Mouse (Mus musculus) left cerebral cortex, adult 8-10 months (tissue): ENCODE measurements around the gene Snrnp35. TPM values are rescaled to one million over a fixed set of nuclear protein-coding genes. Genes with fewer than 3 reads are reported as not detected.
"Not testable (repeated sequence)": the region's sequence is repeated elsewhere in the genome, so short reads cannot be mapped to it uniquely, and the experiment has no call there.

Experiments
- DNase-seq, 2 experiments: peaks; one replicate each; pipeline ENCODE4 v3.0.0; 2022; ENCODE audit warnings: low spot score in 2 of 2
- total RNA-seq, 4 experiments: library from RNA; stranded (reverse); gene quantifications; 2 replicates each; pipeline ENCODE4 v1.2.4; 2022

Gene Snrnp35
- total RNA-seq, 4 experiments from 2014 or later = 19.0 to 29.8 (median 23.9) TPM

DNA sequence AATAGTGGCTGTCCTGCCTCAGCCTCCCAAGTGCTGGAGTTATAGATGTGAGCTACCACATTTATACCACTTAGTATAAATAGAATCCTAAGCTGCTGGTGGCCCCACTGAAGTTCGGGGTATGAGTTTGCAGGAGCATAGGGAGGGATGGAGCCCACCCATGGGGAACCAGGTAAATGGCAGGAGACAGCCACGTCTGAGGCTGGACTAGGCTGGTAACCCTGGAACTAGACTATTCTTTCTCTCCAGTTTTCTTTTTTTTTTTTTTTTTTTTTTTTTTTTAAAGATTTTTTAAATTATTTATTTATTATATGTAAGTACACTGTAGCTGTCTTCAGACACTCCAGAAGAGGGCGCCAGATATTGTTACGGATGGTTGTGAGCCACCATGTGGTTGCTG, 17.1 kb downstream of the Snrnp35 start:
- not testable (repeated sequence) for DNase-seq

DNA sequence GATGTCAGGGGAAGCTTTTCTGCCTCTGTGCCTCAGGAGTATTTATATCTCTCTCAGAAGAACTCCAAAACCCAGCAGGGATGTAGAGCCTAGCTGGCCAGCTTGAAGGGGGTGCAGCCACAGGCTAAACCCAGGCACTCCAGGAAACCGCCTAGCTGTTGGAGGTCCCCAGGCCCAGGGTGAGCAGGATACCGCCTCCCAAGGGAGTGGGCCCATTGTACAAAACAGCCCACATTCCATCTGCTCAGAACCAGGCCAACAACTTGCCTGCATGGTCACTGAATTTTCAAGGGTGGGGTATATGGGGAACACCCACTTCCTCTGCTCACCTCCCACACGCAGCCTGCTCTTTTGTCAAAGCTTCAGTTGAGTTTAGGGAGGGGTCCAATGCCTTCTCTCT, 17.6 kb downstream of the Snrnp35 start:
- peak in 1 of 2 experiments; percentile 78 for DNase-seq

DNA sequence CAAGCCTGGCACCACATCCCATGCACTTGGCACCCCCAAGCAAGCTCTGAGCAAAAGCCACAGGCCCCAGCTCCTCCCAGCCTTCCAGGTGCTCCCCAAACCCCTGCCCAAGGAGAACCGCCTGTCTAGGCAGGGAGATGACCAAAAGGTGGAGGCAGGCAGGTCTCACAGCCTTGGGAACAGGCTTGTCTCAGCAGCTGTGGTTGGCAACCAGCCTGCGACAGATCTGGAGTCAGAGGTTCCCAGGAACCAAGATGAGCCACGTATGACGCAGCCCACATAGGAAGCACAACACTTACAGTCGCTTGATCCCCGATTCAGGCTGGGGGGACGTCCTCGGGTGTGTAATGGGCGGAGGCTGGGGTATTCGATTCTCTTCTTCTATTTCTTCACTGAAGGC, 18.6 kb downstream of the Snrnp35 start:
- DNase-seq = no peak

DNA sequence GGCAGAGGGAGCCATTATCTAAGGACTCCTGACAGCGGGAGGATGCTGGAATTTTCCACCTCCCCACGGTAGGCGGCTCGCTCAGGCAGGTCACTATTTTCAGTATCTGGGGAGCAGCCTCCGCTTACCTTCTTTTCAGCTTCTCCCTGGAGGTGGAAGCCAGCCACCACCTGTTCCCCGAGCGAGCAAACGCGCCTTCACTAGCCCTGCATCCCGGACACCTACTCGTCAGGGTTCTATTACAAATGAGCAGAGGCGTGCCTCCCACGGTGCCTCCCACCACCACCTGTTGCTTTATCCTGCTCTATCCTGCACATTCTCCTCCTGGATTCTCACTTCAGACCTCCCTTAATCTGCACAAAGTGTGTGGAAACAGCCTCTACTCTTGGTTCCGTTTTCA, 20.8 kb downstream of the Snrnp35 start:
- peak; percentile 83 to 95 for DNase-seq

DNA sequence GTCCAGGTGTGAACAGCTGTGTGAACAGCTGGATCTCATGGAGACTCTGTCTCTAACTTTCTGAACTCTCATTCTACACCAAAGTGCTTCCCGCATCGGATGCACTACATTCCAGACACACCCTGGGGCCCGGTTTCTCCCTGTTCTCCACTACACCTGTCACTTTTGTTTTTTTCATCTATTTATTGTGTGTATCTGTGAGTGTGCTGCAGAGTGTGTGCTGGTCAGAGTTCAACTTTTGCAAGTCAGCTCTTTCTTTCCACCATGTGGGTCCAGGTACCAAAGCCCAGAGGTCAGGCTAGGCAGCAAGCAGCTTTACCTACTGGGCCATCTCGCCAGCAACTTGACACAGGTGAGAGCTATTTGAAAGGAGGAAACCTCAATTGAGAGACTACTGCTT, 22.3 kb downstream of the Snrnp35 start:
- DNase-seq = no peak

DNA sequence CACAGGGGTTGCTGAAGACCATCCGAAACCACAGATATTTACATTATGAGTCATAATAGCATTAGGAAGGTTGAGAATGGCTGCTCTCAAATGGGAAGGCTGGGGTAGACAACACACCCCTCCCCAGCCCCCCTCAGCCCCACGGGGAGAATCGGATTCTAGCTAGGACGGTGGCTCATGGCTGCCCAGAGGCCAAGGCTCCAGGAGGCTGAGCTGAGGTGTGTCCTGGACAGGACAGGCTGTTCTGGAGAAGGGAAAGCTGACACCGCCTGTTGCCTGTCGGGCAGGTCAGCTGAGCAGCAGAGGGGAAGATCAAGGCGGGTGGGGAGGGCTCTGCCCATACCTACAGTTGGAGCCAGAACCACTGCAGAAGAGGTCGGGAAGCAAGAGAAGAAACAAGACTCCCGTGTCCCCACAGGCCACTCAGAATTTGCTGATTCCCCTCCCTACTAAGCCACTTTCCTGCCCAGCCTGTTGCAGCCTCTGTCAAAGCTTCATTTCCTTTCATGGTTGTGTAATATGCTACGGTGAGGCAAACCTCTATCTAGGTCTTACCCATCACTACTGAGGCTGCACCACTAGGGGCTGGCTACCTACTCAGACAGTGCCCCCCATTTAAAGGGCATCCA, 23.9 kb downstream of the Snrnp35 start:
- no peak for DNase-seq

DNA sequence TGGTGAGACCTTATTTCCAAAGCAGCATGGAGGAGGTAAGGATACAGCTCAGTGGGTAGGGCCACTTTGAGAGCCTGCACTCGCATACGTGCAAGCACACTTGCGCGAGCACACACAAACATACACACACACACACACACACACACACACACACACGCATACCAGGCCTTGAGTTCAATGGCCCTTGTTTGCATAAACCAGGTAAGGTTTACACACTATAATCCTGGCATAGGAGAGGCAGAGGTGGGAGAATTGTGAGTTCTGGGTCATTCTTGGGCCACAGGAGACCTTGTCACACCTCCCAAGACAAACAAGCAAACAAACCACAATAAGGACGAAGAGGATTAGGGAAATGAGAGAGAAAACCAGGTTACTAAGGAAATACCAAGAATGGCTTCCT, 26.3 kb downstream of the Snrnp35 start:
- DNase-seq = no peak

DNA sequence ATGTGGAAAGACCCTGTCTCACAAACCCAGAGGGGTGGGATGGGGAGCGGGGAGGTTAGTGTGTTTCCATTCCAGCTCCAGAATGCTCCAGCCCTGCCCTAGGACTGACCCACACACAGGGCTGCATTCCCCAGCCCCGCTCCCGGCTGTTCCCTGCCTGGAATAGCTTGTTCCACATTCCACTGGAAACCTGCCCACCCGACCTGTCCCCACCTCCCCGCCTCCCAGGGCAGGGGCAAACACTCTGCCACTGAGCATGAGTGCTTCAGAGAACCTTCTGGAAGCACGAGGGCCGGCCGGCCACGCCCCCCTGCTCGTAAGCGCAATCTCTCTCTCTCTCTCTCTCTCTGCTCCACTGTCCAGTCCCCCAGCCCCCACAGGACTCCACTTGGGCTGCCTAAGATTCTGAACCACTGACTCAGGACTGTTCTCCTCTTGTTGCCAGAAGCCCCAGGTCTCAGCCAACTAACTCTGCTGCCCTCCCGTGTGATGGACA, 26.9 kb downstream of the Snrnp35 start:
- DNase-seq = no peak

DNA sequence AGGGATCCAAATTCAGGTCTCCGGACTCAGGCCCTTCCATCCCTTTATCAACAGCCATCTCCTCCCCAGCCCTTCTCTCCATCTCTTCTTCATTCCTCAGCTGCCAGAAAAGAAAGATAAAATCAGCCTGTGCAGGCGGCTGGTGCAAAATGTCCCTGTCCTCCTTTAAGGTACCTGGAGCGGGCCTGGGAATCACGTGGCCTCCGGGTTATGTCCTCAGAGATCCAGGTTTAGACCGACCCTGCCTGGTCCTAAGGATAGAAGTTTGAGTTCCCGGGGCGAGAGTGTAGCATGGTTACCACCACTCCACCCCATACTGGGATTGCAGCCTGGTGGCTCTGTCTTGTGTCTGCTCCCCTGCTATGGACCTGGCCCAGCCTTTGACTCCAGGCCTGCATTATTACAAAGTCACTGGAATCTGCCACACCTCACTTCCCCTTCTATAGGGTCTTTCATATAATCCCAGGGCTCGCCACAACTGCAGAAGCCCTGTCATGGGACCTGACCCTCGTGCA, 27.7 kb downstream of the Snrnp35 start:
- no peak for DNase-seq

DNA sequence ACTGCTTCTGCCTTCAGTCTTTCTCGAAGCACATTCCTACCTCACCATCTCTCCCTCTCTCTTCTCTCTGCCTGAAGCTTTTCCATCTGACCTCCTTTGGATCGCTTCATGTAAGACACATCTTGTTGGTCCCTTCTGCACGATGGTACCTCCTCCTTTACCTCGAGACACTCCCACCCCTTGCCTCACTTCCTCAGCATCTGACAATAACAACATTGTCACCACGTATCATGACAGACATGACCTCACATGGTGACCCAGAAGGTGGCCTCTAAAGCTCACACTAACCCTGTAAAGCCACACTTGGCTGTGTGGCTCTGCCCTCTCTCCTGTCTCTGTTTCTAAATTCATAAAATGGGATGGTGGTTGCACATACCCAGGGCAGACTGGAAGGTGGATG, 32.9 kb downstream of the Snrnp35 start:
- DNase-seq = no peak

DNA sequence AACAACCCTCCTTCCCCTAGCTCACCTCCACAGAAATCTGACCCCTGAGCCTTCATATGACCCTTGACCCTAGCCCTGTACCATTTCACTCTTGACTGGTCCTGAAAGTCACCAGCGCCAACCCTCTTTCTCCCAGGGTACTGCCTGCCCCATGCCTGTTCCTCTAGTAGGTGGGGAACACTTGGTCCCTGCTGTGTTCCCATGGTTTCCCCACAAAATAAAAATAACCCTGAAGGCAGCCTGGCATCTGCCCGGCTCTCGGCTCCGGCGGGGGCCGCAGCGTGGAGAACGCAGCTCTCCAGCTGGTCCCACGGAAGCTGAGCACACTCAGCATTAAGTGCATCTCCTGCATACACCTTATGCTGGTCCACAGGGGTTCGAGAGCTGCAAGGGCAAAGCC, 35.7 kb downstream of the Snrnp35 start:
- peak in 1 of 2 experiments; percentile 85 for DNase-seq

DNA sequence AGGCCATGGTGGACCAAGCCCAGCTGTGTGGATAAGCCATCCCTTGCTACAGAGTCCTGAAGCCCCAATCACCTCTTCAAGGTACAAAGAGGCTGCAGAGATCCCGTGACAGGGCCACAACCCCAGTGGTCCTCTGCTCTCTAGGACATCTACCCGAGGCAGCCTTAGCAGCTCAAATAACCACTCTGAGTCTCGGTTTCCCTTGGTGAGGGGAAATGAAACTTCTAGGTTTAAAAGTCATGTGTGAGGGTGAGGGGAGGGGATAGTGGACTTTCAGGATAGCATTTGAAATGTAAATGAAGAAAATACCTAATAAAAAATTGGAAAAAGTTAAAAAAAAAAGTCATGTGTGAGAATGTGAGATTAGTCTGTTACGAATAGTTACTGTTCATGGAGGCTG, 38.7 kb downstream of the Snrnp35 start:
- DNase-seq = no peak

DNA sequence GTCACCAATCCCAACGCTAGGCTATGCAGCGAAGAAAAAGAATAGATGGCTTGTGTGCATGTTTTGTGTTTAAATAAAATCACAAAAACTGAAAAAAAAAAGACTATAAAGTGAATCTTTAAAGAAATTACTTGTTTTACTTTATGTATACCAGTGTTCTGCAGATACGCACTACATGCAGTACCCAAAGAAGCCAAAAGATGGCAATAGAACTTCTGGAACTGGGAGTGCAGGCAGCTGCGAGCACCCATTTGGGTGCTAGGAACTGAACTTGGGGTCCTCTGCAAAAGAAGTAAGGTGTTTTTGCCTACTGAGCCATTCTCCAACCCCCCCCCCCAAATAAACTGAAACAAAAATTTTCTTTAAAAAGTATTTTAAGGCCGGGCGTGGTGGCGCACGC, 40.1 kb downstream of the Snrnp35 start:
- no peak for DNase-seq

DNA sequence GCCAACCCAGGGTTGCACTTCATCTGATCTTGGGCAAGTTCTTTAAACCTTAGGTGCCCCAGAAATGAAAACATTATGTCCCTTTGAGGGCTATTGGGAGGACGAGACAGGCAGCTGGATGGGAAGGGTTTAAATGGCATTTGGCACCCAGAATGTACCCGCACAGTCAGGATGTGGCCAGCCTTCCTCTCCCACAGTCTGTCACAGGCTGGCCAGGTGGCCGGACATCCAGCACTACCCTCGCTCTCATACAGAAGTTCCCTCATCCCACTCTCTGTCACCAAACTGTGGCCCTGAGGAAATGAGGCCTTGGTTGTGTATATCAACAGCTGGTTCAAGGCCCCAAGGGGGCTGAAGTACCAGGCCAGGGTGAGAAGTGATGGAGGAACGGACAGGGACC, 42.0 kb downstream of the Snrnp35 start:
- DNase-seq = no peak

DNA sequence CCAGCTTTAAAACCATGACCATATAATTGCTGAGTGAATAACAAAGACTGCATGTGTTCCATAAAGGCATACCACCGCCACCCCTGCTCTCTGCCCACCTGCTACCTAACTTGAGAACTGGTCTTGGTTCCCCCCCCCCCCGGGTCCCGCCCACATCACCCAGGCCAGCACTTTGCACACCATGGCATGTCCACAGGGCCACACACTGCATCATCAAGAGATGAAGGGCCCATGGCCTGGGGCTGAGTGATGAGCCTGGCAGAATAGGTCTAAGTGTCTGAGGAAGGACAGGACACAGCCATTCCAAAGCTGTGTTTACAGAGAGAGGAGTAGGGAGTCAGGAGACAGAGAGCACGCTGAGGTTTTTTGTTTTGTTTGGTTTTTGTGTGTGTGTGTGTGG, 45.4 kb downstream of the Snrnp35 start:
- DNase-seq = no peak

DNA sequence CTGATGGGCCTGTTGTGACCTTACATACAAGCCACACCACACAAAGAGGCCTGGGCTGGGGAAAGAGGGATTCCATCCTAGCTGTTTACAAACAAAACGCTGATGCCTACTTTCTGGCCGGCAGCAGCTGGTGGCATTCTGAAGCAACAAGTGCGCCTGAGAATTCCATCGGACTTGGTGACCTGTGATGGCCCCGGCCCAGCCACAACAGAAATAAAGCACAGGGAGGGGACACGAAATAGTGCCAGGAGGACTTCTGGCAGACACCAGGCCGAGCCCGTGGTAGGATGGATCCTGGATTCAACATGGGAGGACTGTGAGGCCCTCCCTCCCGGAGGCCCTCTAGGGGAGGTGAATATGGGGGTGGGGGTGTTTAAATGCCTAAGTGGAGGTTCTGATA, 45.9 kb downstream of the Snrnp35 start:
- DNase-seq = no peak

DNA sequence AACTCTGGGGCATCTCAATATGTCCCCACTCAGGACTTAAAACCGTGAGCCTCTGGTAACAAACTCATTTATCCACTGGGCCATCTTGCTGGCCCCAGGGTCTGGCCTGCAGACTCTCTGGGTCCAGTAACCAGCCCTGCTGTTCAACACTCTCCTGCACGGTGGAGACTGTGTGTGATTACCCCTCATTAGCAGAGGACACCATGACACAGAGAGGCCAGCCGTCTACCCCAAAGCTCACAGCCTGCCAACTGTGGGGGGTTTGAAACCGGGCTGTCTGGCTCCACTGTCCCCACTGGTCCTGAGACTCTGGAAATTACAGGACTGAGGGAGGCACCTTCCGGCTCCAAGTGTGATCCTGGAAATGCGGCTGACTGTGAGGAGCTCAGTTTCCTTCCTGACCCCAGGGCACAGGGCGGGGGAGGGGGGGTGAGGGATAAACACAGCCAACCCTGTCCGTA, 46.3 kb downstream of the Snrnp35 start:
- DNase-seq = no peak

DNA sequence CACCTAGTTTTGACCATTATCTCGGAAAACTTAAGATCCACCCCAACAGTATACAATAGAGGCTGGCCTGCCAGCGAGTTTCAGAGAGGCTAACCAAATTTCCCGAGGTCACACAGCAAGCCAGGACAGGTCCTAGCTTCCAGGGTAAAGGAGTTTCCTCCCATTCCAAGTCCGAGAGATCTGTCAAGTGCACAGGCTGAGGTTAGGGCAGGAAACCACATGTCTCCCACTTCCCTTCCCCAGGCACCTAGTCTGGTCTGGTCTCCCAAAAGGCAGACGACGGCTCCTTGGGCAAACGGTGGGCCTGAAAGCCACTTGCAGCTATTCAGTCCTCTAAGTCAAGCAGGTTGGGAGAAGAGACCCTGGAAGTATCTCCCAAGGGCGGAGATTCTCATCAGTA, 46.8 kb downstream of the Snrnp35 start:
- DNase-seq = no peak

DNA sequence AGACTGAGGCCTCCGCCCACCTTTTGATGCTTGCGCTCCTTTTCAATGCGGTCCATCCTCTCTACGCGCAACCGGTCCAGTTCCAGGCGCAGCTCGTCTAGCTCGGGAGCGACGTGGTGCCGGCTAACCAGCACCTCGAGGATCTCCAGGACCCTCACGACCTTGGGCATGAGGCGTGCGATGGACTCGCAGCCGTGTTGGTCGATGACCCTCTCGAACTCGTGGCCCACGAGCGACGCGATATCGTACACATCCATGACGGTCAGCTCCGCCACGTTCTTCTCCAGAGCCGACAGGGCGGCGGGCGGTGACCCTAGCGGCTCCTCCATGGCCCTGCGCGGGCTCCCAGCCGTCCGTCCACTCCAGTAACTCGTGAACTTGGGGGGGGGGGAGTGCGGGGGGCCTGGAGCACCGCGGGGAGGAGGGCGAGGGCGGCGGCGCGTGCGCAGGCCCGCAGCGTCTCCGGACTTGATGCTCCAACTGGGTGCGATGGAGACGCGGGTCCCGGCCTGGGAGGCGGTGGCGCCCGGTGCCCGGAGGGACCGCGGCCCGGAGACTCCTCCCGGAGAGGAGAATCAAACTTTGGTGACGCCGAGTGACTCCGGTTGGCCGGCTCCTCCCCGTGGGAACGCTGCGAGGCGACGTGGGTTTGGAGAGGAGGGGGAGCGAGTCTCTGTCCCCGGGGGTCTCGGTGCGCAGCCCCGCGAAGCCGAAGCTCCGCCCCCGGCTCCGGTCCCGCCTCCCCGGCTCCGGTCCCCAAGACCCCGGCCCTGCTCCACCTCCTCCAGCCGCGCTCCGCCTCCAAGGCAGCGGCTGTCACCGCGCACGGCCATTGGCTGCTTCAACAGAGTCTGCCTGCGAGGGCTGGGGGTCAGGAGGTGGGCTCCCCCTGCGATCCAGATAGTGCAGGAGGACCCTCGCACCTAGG, 48.0 kb downstream of the Snrnp35 start, which contains the start of gene Rilpl1:
Gene Rilpl1, minus strand, starts transcription at position 737 of the 928 bp plus-strand sequence.
- DNase-seq = peak; percentile 53 to 68

DNA sequence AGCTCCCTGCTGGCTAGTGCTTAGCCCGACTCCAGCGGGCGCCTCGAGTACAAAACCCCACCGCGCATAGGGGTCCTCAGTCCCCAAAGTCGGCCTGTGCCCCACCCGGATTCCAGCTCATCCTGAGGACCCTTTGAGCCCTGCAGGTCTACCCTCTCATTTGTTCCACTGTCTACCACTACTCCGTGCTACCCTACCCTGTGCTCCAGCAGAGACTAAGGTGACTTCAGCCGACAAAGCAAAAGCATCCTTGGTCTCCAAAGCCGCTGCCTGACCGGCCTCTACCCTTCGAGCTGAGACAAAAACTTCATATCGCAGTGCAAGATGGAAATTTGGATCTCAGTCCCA, 48.6 kb downstream of the Snrnp35 start:
- DNase-seq = no peak

DNA sequence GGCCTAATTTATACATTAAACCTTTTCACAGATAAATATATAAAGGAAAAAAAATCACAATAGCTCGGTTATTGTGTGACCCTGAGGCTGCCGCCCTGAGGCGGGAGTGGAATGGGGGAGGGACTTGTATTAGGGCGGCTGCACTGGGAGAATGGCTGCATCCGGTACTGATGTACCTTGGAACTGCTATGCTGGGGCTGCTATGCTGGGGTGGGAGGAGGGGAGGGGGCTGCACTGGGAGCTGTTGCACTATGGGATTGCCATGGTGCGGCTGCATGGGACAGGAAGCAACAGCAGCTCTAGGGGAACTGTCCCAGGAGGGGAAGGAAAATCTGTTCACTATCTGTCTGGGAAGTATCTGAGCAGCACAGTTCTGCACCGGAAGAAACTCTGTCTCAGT, 49.5 kb downstream of the Snrnp35 start:
- DNase-seq = no peak

DNA sequence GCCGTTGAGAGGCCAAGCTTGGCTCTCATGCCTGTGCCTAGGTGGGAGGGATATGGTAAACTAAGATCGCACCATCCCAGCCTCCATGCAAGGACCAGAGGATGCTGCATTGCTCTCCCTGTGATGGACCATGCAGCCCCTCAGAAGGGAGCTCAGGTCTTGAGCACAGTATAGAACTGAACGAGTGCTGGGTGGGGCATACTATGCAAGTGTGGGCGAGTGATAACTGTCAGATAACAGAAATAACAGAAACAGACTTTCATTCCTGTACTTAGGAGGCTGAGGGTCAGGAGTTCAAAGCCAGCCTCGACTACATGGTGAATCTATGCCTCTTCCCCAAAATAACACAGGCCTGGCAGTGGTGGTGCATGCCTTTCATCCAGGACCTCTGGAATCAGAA, 52.1 kb downstream of the Snrnp35 start:
- DNase-seq = no peak
